Mouse (Mus musculus) liver, embryonic 18 days (tissue): ENCODE results near the gene Rplp0. TPM values are rescaled to one million over a fixed set of nuclear protein-coding genes. Genes with fewer than 3 reads are reported as not detected.

Source experiments
- polyA plus RNA-seq: library from polyadenylated mRNA; depleted of rRNA; stranded (reverse); fragments of >200 nt; gene quantifications from 2 replicates; pipeline ENCODE4 v1.2.3, GENCODE M21; 2012; rRNA removed

The Rplp0 gene
- polyA plus RNA-seq = 1,441 and 1,589 TPM in 2 replicates

GRCm38 (mm10) chr5:115559237-115560101 lies at the start of gene Rplp0:
Gene Rplp0, plus strand, starts transcription at chr5:115559467.

GRCm38 (mm10) chr5:115564737-115565393 lies 5.6 kb downstream of the Rplp0 start, which contains the start of gene Gcn1l1:
Gene Gcn1l1, plus strand, starts transcription at chr5:115565254.

Other genes starting within 250 kb of the Rplp0 start
- gene Srsf9, start 232.3 kb upstream of the Rplp0 start, polyA plus RNA-seq = 37.0 and 37.6 TPM in 2 replicates
- 10.8 and 10.9 TPM in 2 replicates for gene Gatc, start 218.3 kb upstream of the Rplp0 start, polyA plus RNA-seq
- gene Triap1, start 218.2 kb upstream of the Rplp0 start, polyA plus RNA-seq = 13.5 and 13.6 TPM in 2 replicates
- gene Cox6a1, start 210.5 kb upstream of the Rplp0 start, polyA plus RNA-seq = 1,034 and 1,123 TPM in 2 replicates
- gene Msi1, start 129.9 kb upstream of the Rplp0 start, polyA plus RNA-seq = 0.22 and 0.44 TPM in 2 replicates
- gene Pla2g1b, start 93.2 kb upstream of the Rplp0 start, polyA plus RNA-seq = 0.06 TPM in 1 of 2 replicates, not detected in the other
- 9.7 and 12.4 TPM in 2 replicates for gene Sirt4, start 74.7 kb upstream of the Rplp0 start, polyA plus RNA-seq
- gene Pxn, start 52.8 kb upstream of the Rplp0 start, polyA plus RNA-seq = 25.1 and 30.6 TPM in 2 replicates
- gene Gcn1l1, start 5.8 kb downstream of the Rplp0 start, polyA plus RNA-seq = 8.4 and 11.2 TPM in 2 replicates
- 19.6 and 19.7 TPM in 2 replicates for gene Rab35, start 72.4 kb downstream of the Rplp0 start, polyA plus RNA-seq
- gene Bicdl1, start 172.2 kb downstream of the Rplp0 start, polyA plus RNA-seq = 2.5 and 2.7 TPM in 2 replicates